Mouse (Mus musculus) naive thymus-derived CD4-positive, alpha-beta T cell, adult 2 months (primary cell): ENCODE data around the gene Gm4871.
"Not testable (repeated sequence)": the region's sequence is repeated elsewhere in the genome, so short reads cannot be mapped to it uniquely, and the experiment has no call there.

Source experiments
- DNase-seq: peaks from one replicate; pipeline ENCODE4 v3.0.0-alpha.2; 2011; ENCODE audit warnings: low read depth

Gm4871 gene

DNA sequence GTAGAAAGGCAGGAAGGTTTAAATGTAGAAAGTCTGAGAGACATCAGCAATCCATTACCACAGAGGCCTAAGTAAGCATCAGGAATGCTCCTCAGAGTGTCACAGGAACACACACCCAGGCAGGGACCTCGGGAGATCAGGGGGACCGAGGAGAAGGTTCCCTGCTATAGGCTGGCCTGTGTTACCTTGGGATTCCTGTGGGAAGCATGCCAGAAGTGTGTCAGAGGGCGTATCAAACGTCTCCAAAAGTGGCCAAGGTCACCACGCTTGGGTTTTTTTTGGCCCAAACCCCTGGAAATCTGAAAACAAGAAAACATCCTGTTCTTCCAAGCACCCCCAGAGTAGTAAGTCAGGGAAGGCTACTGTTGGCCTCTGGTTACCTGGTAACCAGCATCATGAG lies at the start of gene Gm4871:
TSS of gene Gm4871 (minus strand) at position 364 of the 400 bp plus-strand sequence.
- DNase-seq: not testable (repeated sequence)

DNA sequence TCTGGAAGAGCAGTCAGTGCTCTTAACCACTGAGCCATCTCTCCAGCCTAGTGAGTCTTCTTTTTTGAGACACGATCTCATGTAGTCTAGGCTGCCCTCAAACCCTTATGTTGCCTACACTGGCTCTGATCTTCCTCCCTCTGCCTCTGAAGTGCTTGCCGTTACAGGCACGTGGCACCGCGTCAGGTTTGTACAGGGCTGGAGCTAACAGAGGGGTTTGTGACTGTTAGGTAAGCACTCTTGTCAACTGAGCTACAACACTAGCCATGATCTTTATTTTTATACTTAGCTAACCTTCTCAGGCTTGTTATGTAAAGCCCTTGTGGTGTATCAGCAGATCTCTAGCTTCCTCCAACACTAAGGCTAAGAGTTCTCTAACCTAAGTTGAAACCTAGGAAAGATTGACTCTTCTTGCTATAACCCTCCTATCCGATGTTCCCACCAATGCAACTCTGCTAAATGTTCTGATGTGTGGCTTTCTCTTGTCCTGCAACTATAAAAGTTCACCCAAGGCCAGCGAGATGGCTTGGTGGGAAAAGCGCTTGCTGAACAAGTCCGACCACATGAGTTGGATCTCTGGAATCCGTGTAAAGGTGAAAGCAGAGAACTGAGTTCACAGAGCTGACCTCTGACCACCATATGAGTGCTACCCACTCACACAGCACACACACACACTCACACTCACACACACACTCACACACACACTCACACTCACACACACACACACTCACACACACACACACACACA lies 49.5 kb upstream of the Gm4871 start:
- no peak for DNase-seq

DNA sequence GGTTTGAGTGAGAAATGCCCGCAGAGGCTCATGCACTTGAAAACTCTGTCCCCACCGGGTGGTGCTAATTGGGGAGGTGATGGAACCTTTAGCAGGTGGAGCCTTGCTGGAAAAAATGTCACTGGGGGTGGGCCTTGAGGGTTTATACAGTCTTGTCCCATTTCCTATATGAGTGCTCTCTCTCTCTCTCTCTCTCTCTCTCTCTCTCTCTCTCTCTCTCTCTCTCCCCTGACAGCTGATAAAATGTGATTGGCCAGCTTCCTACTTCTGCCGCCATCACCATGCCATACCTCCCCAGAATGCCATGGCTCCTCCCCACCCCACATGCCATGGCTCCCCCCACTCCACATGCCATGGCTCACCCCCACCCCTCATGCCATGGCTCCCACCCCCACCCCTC lies 42.5 kb upstream of the Gm4871 start:
- no peak for DNase-seq

DNA sequence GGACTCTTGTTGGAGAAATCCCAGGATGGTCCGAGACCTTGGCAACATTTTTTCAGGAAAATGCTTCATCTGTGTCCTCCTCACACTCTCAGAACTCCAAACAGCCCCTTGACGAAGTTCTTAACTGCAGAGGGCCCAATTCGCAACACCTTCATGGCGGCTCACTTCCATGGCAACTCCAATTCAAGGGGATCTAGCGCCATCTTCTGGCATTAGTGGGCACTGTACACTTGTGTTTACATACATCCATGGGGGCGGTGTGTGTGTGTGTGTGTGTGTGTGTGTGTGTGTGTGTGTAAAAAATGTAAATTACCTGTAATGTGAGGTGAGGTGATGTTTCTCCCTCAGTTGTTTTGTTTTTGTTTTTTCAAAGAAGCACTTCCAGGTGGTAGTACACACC lies 38.8 kb upstream of the Gm4871 start:
- DNase-seq: no peak

DNA sequence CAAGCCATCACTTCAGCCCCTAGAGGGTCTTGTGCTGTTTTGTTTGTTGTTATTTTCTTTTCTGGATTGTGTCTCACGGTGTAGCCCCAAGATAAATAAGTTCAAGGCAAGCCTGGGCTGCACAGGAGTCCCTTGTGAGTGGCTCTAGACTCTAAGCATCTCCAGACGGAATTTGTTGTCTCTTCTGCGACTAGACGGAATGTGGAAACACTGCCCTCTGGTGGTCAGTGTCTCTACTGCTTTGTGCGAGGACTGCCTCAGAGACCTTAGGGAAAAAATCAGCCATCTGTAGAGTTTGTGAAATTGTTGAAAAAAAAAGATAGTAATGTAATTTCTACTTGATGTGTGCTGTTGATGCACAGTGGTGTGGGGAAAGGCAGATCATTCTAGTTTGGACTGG lies 37.2 kb upstream of the Gm4871 start:
- DNase-seq: peak; percentile 82

DNA sequence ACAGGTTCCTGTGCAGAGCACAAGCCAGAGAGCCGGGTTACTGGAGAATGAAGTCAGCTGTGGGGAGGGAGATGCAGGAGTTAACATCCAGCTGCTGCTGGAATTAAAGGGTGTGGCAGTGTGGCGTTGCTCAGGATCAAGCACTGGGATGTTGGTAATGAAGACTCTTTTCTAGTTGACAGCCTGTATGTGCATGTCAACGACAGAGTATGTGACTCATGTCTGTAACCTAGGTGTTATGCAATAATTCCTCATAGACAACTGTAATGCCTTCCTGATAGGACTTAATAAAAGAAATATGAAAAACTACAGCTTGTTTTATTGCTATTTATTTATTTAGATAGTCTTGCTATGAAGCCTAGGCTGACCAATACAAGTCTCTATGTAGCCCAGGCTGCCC lies 36.3 kb upstream of the Gm4871 start:
- no peak for DNase-seq

DNA sequence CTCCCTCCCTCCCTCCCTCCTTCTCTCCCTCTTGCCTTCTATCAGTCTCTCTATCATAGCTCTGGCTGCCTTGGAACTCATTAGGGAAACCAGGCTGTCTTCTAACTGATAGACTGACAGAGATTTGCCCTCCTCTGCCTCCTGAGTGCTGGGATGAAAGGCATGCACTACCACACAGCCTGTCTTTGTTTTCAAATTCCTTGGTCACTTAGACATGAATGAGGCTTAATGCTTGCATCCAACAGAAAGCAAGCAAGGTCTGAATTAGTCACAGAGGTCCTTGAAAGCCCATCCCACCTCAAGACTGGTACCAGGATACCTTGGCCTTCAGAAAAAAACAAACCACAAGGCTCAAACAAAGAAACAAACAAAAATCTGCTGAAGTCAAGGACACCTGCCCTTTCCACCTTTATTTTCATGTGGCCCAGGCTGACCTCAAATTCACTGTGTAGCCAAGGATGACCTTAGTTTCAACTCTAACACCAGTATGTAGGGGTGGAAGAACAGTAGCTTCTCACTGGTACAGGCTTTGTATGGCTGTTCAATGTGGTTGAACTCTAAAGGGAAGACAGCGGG lies 32.3 kb upstream of the Gm4871 start:
- DNase-seq: no peak

DNA sequence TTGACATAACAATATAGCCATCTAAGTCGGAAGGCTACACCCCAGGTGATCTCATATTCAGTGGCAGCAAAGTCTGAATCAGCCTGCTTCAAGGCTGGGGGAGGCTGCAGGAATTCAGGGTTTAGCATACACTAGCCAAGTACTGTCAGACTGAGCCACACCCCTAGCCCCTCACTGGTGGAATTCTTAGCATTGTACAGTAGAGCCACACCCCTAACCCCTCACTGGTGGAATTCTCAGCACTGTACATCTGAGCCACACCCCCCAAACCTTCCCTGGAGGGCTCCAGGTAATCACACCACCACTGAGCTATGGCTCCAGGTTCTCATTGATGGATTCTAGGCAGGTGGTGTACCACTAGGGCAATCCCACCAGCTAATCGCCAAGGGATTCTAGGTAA lies 27.0 kb upstream of the Gm4871 start:
- DNase-seq: no peak

DNA sequence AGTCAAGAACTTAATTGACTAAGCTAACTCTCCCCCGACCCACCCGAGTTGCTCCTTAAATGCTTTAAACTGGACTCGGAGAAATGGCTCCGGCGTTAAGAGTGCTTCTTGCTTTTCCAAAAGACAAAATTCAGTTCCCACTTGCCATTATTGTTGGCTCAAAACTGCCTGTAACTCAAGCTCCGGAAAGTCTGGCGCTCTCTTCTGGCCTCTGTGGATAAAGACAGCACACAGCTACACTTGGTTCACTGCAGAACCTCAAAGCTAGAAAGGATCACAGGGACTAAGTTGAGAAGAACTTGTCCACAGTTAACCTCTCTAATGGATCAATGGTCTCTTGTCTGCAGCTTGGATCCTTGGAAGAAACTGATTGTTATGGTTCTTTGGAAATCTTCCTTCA lies 26.2 kb upstream of the Gm4871 start:
- no peak for DNase-seq

DNA sequence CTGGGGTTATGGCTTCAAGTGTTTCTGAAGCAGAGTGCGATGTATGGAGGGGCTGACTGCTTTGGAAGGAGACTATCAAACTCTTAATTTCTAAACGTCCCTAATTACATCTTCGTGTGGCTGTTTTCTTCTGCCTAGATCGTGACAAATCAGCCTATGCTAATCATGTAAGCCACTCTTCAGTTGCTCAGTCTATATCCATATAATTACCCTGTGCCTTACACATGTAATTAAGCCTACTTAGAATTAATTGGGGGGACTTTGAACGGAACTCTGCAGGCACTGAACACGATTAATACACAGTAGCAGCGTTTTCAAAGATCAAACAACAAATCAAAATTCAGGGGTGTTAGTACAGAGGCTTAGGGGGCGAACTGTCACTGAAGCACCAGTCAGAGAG lies 25.4 kb upstream of the Gm4871 start:
- no peak for DNase-seq

DNA sequence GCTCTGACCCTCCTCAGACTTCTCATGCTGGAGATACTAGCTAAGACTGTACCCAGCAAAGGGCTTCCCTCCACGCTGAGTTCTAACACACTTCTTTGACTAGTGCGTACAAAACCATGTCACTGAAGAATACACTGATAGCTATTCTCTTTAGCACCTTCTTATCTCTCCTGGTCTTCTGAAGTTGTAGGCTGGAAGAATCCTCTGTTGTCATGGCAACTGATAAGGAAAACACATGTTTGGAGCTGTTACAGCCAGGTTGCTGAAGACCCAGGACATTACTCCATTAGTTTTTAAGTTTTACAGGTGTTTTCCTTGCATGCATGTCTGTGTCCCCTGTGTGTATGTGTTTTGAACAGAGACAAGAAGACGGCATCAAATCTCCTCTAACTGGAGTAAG lies 21.6 kb upstream of the Gm4871 start:
- not testable (repeated sequence) for DNase-seq

DNA sequence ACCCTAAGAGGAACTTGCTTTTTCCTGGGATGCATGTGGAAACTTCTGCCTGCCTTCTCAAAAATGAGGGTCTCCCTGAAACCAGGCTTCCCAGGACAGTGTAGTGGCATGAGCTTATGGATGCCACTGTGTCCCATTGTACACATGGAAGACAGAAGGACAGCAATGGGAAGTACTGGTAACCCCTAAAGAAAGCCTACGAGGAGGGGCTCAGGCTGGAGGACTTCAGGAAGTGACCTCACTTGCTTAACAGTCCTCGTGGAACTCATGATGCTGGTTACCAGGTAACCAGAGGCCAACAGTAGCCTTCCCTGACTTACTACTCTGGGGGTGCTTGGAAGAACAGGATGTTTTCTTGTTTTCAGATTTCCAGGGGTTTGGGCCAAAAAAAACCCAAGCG lies 10.1 kb upstream of the Gm4871 start, which contains the start of gene 1700018F24Rik:
TSS of gene 1700018F24Rik (plus strand) at position 301 of the 400 bp plus-strand sequence.
- not testable (repeated sequence) for DNase-seq

DNA sequence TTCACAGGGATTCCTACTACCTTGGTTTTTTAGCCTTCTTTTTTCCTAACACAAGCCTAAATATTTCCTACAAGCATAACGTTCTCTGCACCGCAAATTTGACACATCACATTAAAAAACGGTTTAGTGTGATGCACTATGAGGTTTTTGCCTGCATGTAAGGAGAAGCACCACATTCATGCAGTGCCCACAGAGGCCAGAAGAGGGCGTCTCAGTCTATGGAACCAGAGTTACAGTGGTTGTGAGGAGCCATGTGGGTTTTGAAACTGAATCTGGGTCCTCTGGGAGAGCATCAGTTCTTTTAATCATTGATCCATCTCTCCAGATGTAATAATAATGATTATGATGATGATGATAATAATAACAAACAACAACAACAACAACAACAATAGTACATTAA lies 9.1 kb upstream of the Gm4871 start:
- peak; percentile 25 for DNase-seq

DNA sequence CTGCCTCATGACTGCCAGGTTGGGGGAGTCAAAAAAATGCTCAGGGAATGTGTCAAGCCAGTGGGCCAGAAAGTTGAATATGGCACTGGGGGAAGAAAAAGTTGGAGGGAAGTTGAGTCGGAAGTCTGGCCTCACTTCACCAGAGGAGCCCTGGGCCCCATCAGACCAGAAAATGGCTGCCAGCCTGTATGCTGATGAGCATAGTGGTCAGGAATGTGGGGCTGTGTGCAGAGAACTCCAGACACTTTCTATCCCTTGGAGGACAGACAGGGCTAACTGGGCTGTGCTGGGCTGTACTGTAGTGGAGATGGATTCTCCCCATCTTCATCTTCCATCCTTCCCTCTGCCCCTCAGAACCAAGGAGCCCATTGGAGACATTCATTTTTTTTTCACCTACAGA lies 2.1 kb downstream of the Gm4871 start:
- not testable (repeated sequence) for DNase-seq

DNA sequence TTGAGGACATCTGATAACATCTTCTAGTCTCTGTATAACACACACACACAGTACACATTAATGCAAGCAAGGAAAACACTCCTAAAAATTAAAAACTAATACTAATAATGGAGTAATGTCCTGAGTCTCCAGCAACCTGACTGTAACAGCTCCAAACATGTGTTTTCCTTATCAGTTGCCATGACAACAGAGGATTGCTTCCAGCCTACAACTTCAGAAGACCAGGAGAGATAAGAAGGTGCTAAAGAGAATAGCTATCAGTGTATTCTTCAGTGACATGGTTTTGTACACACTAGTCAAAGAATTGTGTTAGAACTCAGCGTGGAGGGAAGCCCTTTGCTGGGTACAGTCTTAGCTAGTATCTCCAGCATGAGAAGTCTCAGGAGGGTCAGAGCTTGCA lies 11.8 kb downstream of the Gm4871 start:
- DNase-seq: not testable (repeated sequence)

DNA sequence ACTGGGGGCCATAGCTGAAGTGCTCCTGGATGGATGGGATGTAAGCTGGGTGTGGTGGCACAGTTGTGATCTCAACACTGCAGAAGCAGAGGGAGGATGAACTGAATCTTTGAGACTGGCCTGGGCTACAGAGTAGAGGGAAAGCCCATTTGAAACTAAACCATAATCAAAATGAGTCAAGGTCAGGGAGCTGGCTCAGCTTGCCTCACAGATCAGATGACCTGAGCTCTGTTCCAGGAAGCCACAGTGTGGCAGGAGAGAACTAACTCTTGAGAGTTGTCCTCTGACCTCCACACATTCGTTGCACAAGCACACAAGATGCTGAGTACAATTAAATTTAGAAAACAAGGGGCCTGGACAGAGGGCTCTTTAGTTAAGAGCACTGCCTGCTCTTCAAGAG lies 12.3 kb downstream of the Gm4871 start:
- not testable (repeated sequence) for DNase-seq

DNA sequence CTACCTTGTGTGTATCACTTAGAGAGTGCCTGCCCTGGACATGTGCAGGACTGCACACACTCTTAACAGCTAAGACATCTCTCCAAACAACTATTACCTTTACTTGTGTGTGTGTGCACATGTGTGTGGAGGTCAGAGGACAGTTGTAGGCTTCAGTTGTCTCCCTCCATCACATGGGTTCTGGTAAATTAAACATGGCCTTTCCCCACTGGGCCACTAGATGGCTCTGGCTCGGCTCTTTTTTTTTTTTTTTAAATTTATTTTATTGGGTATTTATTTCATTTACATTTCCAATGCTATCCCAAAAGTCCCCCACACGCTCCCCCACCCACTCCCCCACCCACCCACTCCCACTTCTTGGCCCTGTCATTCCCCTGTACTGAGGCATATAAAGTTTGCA lies 15.8 kb downstream of the Gm4871 start:
- not testable (repeated sequence) for DNase-seq

DNA sequence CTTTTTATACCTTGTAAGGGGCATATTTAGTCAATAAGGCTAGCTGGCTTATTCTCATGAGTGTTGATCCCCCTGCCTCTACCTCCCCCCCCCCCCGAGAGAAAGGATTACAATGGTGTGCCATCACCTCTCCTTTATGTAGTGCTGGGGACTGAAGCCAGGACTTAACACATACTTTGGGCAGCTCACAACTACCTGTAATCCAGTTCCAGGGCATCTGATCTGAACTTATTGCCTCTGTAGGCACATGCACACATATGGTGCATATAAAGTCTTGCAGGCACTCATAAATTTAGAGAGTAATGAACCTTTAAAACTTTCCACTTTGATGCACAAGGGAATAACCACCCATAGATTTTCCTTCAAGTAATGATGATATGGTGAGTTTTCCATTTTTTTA lies 18.3 kb downstream of the Gm4871 start:
- DNase-seq: no peak

DNA sequence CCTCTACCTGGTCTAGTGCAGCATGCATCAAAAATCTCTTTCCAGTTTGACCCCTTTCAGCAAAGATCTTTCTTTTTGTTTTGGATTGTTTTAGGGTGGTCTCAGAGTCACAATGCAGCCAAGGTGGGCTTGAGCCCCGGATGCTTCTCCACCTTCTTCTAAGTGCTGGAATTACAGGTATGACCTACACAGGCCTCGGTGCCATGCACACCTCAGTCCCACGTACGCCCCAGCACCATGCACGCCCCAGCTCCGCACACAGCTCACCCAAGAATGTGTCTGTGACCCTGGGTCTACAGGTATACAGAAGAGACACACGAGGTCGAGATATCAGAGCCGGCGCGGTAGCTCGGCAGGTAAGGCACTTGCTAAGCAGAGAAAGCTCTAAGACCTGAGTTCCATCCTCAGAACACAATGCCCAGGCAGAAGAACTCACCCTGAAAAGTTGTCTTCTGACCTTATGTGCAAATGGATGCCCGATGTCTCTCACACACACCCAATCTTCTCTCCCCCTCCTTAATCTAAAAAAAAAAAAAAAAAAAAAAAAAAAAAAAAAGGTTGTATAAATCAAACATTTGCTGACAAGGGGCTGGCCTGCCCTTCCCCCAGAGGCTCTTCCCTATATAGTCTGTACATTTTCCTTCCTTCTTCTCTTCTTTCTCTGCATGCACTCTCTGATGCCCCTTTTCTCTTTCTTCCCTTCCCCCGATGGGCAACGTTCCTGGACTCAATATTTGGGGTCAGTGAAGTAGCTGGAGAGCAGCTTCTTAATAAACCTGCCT lies 23.5 kb downstream of the Gm4871 start:
- no peak for DNase-seq

DNA sequence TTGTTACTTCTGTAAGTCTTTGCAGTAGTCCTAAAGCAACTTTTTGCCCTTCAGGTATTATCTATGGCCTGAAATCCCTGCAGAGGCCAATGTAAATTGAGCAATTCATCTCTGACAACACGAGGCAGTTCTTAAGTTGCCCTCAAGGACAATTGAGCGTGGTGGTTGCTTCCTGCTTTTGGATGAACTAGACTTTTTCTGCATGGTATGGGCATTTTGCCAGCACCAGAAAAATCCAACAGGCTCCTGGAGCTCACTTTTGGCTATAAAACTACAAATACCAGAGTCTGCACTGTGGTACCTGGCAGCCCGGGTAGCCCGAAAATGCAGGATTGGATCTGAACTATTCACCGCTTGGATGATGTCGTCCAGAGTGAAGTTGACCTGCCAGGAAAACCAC lies 27.0 kb downstream of the Gm4871 start:
- DNase-seq: no peak

DNA sequence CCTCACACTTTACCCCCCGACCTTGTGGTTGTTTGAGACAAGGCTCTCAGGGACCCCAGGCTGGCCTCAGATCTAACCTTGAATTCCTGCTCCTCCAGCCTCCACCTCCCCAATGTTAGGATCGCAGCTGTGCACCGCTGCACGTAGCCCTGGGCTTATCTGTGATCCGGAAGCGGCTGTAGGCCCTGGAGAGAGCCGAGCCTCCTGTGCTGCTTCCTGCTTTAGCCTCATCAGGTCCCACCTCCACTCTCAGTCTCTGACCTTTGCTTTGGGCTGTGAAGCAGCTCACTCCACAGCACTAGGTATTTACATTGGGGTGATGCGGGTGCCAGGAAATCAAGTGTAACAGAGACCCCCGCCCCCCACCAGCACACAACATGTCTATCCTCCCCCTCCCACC lies 28.1 kb downstream of the Gm4871 start:
- no peak for DNase-seq

DNA sequence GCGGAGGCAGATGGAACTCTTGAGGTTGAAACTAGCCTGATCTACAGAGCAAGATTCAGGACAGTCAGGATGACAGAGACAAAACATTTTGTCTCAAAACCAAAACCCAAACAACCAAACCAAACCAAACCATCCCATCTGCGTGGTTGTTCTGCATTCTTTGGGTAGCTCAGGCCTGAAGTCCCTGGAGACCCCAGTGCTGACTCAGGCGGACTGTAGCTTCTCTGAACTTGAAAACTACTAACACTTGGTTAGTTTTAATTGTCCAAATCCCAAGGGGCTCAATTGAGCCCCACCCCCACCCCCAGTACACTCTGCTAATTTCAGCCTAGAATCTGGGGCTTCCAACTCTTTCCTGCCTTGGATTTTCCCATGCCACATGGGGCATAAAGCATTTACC lies 29.2 kb downstream of the Gm4871 start:
- no peak for DNase-seq

DNA sequence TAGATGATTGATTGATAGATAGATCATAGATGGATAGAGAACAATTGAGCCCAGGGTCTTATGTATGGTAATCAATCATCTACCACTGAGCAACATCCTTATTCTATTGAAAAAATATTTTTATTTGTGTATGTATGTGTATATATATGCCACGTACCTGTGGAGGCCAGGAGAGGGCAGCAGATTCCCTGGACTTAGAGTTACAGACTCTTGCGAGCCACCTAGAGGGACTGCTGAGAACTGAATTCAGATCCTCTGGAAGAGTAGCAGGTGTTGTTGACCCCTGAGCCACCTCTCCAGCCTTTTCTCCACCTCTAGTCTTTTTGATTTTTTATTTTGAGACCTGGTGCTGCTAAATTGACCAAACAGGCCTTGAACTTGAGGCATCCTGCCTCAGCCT lies 34.1 kb downstream of the Gm4871 start:
- peak; percentile 26 for DNase-seq
